Mouse (Mus musculus): ENCODE data around the gene Ufm1.
A peak's percentile ranks its signal among the peaks of the same experiment; 100 is the strongest.

Gene Ufm1

DNA sequence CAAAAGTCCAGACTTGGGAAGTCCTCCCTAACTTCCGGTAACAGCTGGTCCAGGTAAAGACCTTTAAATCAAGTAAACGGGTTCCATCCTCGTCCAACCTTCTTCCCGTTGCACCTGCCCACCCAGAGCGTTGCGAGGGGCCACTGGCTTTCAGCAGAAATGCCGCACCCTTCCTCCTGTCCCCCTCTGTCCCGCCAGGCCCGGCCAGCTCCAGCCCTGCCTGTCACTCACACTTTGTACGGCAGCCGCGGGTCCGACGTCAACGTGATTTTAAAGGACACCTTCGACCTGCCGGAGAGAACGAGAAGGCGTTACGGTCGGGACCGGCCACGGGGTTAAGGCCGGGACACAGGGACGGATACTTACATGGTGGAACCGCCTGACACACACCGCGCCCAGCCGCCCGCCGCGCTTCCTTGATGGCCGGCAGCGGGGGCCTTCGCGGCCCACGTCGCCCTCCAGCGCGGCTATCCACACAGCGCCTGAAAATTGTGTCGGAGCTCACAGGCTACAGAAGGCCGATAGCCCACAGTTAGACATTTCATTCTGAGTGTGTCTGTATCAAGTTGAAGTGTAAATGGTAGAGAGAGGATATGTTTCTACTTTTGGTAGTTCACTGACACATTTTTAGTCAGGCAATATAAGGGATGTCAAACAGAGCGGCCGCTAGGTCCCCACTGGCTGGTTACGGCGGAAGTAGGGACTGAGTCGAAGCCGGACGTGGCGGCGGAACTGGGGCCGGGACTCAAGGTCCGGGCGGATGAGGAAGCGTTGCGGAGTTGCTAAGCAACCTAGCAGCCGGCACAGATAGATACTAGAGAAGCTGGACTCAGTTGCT, at the start of gene Ufm1:
Ufm1 (minus strand) TSS at position 448 of the 838 bp plus-strand sequence.
- DNase-seq (ENCODE audit: extremely low read depth, low read depth, low spot score), result peak; percentile 67

DNA sequence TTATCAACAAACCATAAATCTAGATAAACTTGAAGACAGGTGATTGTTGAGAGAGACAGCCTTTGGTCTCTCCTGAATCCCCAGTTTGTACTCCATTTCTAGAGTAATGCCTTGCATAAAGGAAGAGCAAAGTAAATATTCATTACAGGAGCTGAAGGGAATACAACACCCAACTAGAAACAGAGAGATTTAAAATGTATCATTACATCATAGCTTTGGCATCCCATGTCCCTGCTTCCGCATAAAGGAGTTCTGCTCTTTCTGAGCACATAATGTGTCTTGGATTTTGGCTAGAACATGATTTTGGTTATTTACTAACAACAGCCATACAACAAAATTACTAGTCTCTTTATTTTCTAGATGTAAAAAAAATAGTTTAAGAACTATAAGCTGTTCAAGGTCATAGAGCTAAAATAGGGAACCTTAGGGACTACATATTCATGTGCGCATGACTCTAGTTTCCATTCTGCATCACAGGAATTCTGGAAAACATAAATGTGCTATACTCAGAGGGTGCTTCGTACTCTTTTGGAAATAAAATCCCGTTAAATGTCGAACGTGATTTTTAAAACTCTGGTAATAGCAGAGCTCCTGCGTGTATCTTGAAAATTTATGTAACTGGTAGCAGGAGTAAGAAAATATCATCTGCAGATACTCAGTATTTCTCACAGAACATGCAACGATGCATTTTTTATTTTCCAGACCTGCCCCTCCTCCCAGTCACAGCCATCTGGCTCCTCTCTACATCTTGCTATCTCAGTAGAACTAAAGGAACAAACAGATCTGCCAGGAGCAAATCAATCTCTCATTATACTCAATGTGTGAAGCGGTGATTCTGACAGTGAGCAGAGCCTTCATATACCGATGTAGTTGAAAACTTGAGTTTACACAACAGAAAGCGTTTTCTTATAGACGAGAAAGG, 27.2 kb upstream of the Ufm1 start:
- no peak for DNase-seq (ENCODE audit: extremely low read depth, low read depth, low spot score)

DNA sequence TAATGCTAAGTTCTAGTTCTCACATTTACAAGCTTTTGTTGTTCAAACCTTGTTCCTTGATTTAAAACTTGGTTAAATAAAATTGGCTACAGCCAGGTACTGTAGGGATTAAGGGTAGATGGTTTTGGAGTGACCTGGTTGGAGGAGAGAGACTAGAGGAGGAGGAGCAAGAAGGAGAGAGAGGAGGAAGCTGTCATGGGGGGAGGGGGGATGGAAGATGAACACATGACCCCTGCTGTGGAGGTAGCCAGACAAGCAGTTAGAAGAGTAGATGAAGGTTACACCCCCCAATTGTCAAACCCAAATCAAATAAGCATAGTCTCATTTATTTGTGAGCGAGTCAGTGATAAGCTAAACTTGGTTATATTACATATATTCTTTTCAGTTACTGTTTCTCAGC, 8.0 kb upstream of the Ufm1 start:
- DNase-seq (ENCODE audit: extremely low read depth, low read depth, low spot score), result no peak

DNA sequence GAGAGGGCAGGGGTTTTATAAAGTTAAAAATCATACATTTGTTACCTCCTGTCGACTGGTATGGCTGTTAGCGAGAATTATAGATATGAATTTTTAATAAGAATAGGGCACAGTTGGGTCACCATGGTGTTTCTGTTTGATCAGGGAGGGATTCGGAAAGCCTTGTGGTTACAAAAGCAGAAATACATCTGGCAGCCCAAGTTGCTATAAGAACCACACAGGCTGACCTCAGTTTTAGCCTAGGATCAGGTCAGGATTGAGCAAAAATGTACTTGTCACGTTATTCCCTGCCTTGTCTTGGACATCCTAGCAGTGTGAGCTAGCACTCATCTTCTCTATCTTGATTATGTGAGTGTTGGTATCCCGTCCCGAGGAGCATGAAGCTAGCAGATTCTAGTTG, 6.9 kb upstream of the Ufm1 start:
- DNase-seq (ENCODE audit: extremely low read depth, low read depth, low spot score), result no peak

DNA sequence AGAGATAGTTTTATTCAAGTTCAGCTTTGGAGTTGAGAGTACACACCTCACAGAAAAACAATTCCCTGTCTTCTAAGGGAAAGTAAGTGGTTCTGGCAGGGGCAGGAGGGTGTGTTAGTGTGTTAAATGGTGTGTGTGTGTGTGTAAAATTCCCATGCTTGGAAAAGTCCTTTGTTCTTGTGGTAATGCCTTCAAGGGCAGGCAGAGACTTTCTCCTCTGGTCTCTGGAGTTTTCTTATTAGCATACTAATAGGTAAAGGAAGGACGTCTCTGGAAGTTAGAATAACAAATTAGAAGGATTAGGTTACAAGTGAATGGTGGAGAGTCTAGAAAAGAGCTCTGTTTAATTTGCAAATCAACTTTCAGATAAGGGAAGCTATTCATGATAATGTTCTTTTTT, 5.6 kb upstream of the Ufm1 start:
- no peak for DNase-seq (ENCODE audit: extremely low read depth, low read depth, low spot score)

DNA sequence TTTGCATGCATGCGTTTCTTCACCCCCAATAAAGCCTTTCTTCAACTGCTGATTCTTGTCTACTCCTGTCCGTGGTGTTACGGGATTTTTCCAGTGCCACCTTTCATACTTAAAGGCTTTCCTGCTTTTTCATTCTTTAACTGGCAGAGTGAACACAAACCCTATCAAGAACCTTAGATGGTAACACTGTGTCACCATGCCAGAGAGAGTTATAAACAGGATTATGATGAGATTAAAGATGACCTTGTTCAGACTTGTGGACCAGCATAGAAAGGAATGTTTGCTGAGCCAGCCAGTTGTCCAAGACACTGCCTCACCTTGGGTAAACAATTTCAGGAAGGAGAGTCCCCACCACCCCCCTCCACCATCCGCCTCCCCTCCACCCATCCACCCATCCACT, 4.6 kb upstream of the Ufm1 start:
- peak; percentile 64 for DNase-seq (ENCODE audit: extremely low read depth, low read depth, low spot score)

DNA sequence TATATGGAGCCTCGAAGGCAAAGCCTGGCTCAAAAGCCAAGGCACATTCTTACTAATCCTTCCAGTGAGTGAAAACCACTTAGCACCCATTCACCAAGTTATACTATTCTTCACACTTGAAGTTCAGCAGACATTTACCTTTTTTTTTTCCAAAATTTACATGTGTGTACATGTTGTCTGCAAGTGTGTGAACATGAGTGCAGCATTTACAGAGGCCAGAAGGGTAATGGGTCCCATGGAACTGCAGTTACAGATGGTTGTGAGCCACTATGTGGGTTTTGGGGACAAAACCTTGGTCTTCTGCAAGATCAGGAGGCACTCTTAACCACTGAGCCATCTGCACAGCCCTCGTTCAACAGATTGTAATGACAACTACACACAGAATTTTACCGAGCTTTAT, 8.8 kb downstream of the Ufm1 start:
- DNase-seq (ENCODE audit: extremely low read depth, low read depth, low spot score), result no peak

DNA sequence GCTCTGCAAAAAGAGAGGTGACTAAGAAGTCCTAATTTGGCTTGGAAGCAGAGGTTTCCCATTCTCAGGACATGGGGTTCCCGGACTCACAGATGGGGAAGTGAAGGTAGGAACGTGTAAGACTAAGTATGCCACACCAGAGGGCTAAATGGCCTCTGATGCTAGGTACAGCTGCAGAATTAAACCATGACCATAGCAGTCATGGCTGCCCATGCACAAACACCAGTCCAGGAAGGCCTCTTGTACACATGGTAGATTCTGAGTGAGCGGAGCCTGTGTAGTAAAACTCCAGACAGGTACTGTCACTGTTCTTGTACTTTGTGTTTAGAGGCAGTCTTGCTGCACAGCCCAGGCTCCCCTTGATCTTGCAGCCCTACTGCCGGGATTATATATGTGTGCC, 9.4 kb downstream of the Ufm1 start:
- DNase-seq (ENCODE audit: extremely low read depth, low read depth, low spot score), result no peak

DNA sequence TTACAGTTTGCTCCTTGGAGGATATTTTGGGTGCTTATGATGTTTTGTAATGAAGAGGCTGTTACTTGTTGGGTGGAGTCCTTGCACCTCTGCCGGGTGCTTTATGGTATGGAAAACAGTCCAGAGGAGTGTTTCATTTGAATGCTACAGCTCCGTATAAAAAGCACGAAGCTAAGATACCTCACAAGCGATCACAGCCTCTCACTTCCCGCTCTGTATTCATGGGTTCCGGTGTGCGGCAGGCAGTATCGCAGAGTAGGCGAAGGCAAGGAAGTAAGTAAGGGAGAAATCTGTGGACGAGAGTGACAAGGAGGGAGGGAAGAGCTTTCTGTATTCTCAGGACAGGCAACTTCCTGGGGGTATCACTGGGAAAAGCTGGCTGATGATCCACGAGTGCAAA, 15.4 kb downstream of the Ufm1 start:
- no peak for DNase-seq (ENCODE audit: extremely low read depth, low read depth, low spot score)

DNA sequence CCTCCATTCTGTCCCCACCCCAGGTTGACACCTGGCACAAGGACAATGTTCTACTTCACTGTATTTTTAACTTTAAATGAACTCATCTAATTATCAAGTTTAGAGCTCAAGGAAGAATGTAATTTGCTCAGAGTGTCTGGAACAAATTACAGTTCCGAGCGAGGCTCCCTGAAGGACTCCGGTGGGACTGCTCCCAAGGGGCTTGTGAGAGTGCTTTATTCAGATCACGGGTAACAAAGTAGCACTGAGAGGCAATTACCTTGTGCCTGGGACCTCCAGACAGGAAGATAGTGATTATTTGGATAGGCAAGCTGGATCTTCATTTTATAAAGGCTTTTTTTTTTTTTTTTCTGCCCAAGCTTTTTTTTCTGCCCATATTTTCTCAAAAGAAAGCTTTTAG, 15.9 kb downstream of the Ufm1 start:
- no peak for DNase-seq (ENCODE audit: extremely low read depth, low read depth, low spot score)

DNA sequence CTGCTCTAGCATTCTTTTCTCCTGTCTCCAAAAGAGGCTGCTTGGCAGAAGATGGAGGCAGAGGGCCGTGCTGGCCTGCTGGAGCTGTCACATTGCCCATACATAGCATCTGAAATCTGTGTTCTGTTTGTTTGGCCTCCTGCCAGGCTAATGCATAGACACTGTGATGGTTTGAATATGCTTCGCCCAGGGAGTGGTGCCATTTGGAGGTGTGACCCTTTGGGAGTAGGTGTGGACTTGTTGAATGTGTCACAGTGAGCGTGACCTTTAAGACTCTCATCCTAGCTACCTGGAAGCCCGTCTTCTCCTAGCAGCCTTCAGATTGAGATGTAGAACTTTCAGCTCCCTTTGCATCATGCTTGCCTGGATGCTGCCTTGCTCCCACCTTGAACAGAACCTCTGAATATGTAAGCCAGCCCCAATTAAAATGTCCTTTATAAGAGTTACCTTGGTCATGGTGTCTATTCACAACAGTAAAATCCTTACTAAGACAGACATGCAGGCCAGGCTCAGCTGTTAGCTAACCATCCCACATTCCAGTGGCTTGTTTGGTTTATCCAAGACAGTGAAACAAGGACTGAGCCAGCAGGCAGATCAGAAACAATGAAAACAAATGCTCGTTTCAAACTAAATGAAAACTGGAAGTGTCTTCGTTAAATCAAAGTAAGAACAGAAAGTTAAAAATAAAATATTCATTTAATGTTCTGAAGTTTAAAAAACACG, 17.3 kb downstream of the Ufm1 start:
- no peak for DNase-seq (ENCODE audit: extremely low read depth, low read depth, low spot score)

DNA sequence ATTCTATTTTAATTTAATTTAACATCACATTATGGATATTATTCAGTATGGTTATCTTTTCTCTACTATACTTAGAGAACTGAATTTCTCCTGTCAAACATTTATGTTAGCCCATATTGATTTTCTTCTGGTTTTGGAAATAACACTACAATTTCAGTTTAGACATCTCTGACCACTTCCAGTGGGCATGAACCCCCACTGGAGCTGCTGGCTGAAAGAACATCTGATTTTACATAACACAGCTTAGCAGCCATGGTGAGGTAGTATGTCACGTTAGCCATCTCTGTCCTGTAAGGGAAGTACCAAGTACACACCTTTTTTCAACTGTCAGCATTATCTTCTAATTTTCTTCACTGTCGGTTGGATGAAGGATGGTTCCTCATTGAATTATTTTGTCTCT, 18.8 kb downstream of the Ufm1 start, which contains the start of gene Gm10985:
Gm10985 (plus strand) TSS at position 301 of the 400 bp plus-strand sequence.
- DNase-seq (ENCODE audit: extremely low read depth, low read depth, low spot score), result no peak

DNA sequence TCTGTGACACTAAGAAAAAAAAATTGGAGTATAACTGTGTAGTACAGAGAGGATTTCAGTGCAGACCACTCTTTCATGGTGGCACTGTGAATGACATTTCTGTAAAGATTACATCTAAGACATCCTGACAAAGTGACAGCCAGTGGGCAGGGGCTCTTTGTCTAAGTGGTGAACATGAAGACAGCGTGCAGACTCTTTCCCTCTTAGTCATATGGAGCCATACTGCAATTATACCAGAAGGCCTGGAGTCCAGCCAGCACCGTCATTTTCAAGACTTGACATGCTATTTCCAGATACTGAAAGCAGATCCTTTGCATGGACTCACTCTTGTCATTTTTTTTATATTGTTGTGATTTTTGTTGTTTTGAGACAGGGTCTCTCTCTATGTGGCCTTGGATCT, 29.4 kb downstream of the Ufm1 start:
- no peak for DNase-seq (ENCODE audit: extremely low read depth, low read depth, low spot score)

DNA sequence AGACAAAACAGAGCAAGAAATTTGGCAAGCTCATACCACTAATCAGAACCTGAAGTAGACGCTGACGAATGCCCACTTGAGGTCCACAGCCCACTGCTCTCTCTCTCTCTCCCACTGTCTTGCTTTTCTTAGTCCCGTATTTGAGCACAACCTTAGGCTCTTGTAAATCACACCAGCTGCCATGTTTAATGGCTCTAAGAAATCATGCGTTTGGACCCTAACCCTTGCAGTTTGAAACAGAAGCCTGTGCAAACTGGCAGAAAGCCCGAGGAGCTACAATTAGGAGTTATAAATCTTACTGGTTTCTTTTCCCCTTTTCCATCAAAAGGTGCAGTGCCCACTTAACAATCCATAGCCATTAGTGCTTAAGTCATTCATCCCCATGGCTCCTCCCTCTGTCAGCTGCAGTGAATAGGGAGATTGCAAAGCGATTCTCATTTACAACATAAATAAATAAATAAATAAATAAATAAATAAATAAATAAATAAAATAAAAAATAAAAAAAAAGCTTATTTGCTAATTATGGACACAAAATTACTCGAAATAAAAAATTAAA, 50.1 kb downstream of the Ufm1 start:
- DNase-seq (ENCODE audit: extremely low read depth, low read depth, low spot score), result no peak

Data from fat pad, adult 2 months (tissue).